Comparison of ENCODE assay signal across 11 mouse cellular contexts in the genomic region with DNA sequence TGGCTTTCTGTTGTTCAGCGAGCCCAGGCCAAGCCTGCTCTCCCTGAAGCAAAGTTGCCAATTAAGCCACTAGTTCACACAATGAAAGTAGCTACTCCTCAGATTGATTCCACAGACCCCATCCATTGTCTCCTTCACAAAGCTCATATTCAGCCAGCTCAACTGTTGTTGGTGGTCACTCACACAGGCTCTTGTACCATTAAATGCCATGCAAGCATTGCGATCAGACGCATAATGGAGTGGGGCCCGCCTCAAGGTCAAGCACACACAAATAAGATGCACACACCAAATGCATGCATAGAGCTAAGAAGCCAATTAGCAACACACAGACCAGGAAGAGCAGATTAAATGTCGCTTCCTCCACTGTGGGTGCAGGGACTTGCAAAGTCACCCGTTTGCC.
A peak's percentile ranks its signal among the peaks of the same experiment; 100 is the strongest.
DNase-seq lines count a peak whose midpoint lies in the region; ATAC-seq lines count a peak whose summit lies in the region.
"Had no signal": no experiment of that assay in that cellular context is flagged by ENCODE, and none has a peak within 500 bp of the region (broad histone marks: within the 10 kb centered on the region; RNA-seq: fewer than 3 reads in every experiment).

No protein-coding gene starts in this region.

- H3K4me2 ChIP-seq in midbrain, embryonic 12.5 days (replicated peaks), result no peak overlapping the region
- no peak overlapping the region for H3K4me2 ChIP-seq in embryonic facial prominence, embryonic 12.5 days (replicated peaks)
- no peak overlapping the region for H3K4me2 ChIP-seq in hindbrain, embryonic 13.5 days
- H3K4me2 ChIP-seq: embryonic facial prominence, embryonic 13.5 days; heart, embryonic 13.5 days; intestine, embryonic 15.5 days; liver, embryonic 12.5 days had no signal

- H3K27me3 ChIP-seq in midbrain, embryonic 12.5 days, result peaks cover 7% of the 10 kb centered on the region; the same call in 1 of the 2 replicates
- H3K27me3 ChIP-seq in midbrain, embryonic 10.5 days (ENCODE audit: low read depth, poor library complexity, severe bottlenecking), result peaks cover 5% of the 10 kb centered on the region; the same call in 1 of the 2 replicates
- H3K27me3 ChIP-seq in embryonic facial prominence, embryonic 12.5 days, result no peaks in the 10 kb centered on the region
- no peaks in the 10 kb centered on the region for H3K27me3 ChIP-seq in hindbrain, embryonic 13.5 days
- H3K27me3 ChIP-seq: embryonic facial prominence, embryonic 13.5 days; heart, embryonic 13.5 days; intestine, embryonic 15.5 days; liver, embryonic 12.5 days had no signal

- no peaks in the 10 kb centered on the region for H3K36me3 ChIP-seq in midbrain, embryonic 12.5 days
- peaks cover 6% of the 10 kb centered on the region; the same call in 1 of the 2 replicates for H3K36me3 ChIP-seq in midbrain, embryonic 10.5 days
- peaks cover 4% of the 10 kb centered on the region; the same call in 1 of the 2 replicates for H3K36me3 ChIP-seq in embryonic facial prominence, embryonic 12.5 days
- peaks cover 44% of the 10 kb centered on the region for H3K36me3 ChIP-seq in hindbrain, embryonic 13.5 days
- H3K36me3 ChIP-seq: intestine, embryonic 15.5 days; liver, embryonic 12.5 days had no signal

- peaks cover 13% of the 10 kb centered on the region; the same call in 1 of the 2 replicates for H3K4me1 ChIP-seq in midbrain, embryonic 12.5 days
- peaks cover 10% of the 10 kb centered on the region for H3K4me1 ChIP-seq in midbrain, embryonic 10.5 days
- no peaks in the 10 kb centered on the region for H3K4me1 ChIP-seq in embryonic facial prominence, embryonic 12.5 days
- peaks cover 24% of the 10 kb centered on the region for H3K4me1 ChIP-seq in hindbrain, embryonic 13.5 days (replicated peaks)

- H3K9me3 ChIP-seq in midbrain, embryonic 12.5 days, result no peaks in the 10 kb centered on the region
- H3K9me3 ChIP-seq in midbrain, embryonic 10.5 days (replicated peaks), result no peaks in the 10 kb centered on the region
- H3K9me3 ChIP-seq in embryonic facial prominence, embryonic 12.5 days, result no peaks in the 10 kb centered on the region
- H3K9me3 ChIP-seq in hindbrain, embryonic 13.5 days, result no peaks in the 10 kb centered on the region
- H3K9me3 ChIP-seq: embryonic facial prominence, embryonic 13.5 days; heart, embryonic 13.5 days; intestine, embryonic 15.5 days; liver, embryonic 12.5 days had no signal

- 47% methylated on average over 6 of the region's 6 CpGs for WGBS in midbrain, embryonic 12.5 days
- WGBS in midbrain, embryonic 10.5 days, result 57% methylated on average over 6 of the region's 6 CpGs
- 70% methylated on average over 6 of the region's 6 CpGs for WGBS in embryonic facial prominence, embryonic 12.5 days
- WGBS in hindbrain, embryonic 13.5 days, result 26% methylated on average over 6 of the region's 6 CpGs

- no peak overlapping the region for H3K9ac ChIP-seq in midbrain, embryonic 12.5 days (replicated peaks)
- no peak overlapping the region for H3K9ac ChIP-seq in embryonic facial prominence, embryonic 12.5 days
- no peak overlapping the region for H3K9ac ChIP-seq in hindbrain, embryonic 13.5 days
- H3K9ac ChIP-seq: embryonic facial prominence, embryonic 13.5 days; heart, embryonic 13.5 days; intestine, embryonic 15.5 days; liver, embryonic 12.5 days had no signal

- peak overlapping the region; percentile 17; the same call in 1 of the 2 replicates for H3K27ac ChIP-seq in midbrain, embryonic 12.5 days (replicated peaks)
- H3K27ac ChIP-seq in midbrain, embryonic 10.5 days (replicated peaks), result no peak overlapping the region
- H3K27ac ChIP-seq in embryonic facial prominence, embryonic 12.5 days, result no peak overlapping the region
- peak overlapping the region; percentile 66 for H3K27ac ChIP-seq in hindbrain, embryonic 13.5 days
- H3K27ac ChIP-seq: embryonic facial prominence, embryonic 13.5 days; heart, embryonic 13.5 days; intestine, embryonic 15.5 days; liver, embryonic 12.5 days had no signal

- no peak overlapping the region for H3K4me3 ChIP-seq in midbrain, embryonic 12.5 days
- no peak overlapping the region for H3K4me3 ChIP-seq in midbrain, embryonic 10.5 days
- no peak overlapping the region for H3K4me3 ChIP-seq in embryonic facial prominence, embryonic 12.5 days
- no peak overlapping the region for H3K4me3 ChIP-seq in hindbrain, embryonic 13.5 days
- H3K4me3 ChIP-seq: embryonic facial prominence, embryonic 13.5 days; heart, embryonic 13.5 days; intestine, embryonic 15.5 days; liver, embryonic 12.5 days had no signal

- no peak for DNase-seq in midbrain, embryonic 10.5 days (ENCODE audit: low spot score)
- no peak for DNase-seq in testis, postnatal 10 days (ENCODE audit: low spot score)
- DNase-seq in adrenal gland, adult 2 months, result no peak
- no peak for DNase-seq in layer of hippocampus, adult 9-10 months (ENCODE audit: low spot score)

- ATAC-seq in midbrain, embryonic 12.5 days (ENCODE audit: low FRiP score, low read depth), result peak; percentile 53
- ATAC-seq in embryonic facial prominence, embryonic 12.5 days (ENCODE audit: insufficient number of reproducible peaks, insufficient read depth, low FRiP score, low TSS enrichment), result peak; percentile 61; the same call in 1 of the 2 replicates
- 0 out of 2 replicates have a peak, but pooled peaks have one; percentile 25 for ATAC-seq in hindbrain, embryonic 13.5 days (ENCODE audit: low FRiP score)
- ATAC-seq: liver, embryonic 12.5 days had no signal

Comparison
In these comparisons a context has a peak if more than half of its experiments do, and no peak if none do; other contexts are left out.
1. H3K27ac ChIP-seq: peak in midbrain, embryonic 12.5 days (single experiment) and hindbrain, embryonic 13.5 days (single experiment); none in midbrain, embryonic 10.5 days (single experiment) and embryonic facial prominence, embryonic 12.5 days (single experiment).
2. Peak in every context shown above with its lines, with median percentiles within 50 percentile points of each other: ATAC-seq.